In genomic region chr9:14174324-14175040, GRCm38 (mm10) we compare ENCODE assay signal across 8 mouse cellular contexts.
A peak's percentile ranks its signal among the peaks of the same experiment; 100 is the strongest.
DNase-seq lines count a peak whose midpoint lies in the region; ATAC-seq and TF ChIP-seq lines count a peak whose summit lies in the region.

No protein-coding gene starts in this region.

- H3K27ac ChIP-seq in heart, adult 2 months, result peak overlapping the region; percentile 24
- H3K27ac ChIP-seq in heart, embryonic 16.5 days (ENCODE audit: low read length), result peak overlapping the region; percentile 93
- H3K27ac ChIP-seq in midbrain, embryonic 13.5 days, result peak overlapping the region; percentile 69

- ATAC-seq in heart, embryonic 16.5 days (replicated peaks; ENCODE audit: extremely low read depth, insufficient read depth, low FRiP score), result peak; percentile 14; the same call in 1 of the 2 replicates
- ATAC-seq in midbrain, embryonic 13.5 days, result peak; percentile 82
- ATAC-seq in megakaryocyte, adult 5-6 weeks (ENCODE audit: poor library complexity, severe bottlenecking), result no peak

- 68% methylated on average over 3 of the region's 3 CpGs for WGBS in heart, adult 2 months
- WGBS in heart, embryonic 16.5 days, result 54% methylated on average over 3 of the region's 3 CpGs
- 72% methylated on average over 3 of the region's 3 CpGs for WGBS in midbrain, embryonic 13.5 days

- intact Hi-C loops in heart, adult 2 months (cut with DNase I), result no loop called here
- intact Hi-C loops in heart, postnatal 14 days (cut with DNase I), result loop anchor here (5.0 kb wide), 1 partner anchor 103 kb away; the partner anchor contains the start of gene Sesn3

- peaks cover 15% of the 10 kb centered on the region for H3K4me1 ChIP-seq in heart, adult 2 months (ENCODE audit: control insufficient read depth, insufficient read depth, low read length)
- H3K4me1 ChIP-seq in heart, embryonic 16.5 days (ENCODE audit: control insufficient read depth, insufficient read depth, low read length), result peaks cover 26% of the 10 kb centered on the region
- peaks cover 34% of the 10 kb centered on the region for H3K4me1 ChIP-seq in midbrain, embryonic 13.5 days (replicated peaks)

- no peaks in the 10 kb centered on the region for H3K36me3 ChIP-seq in heart, adult 2 months (ENCODE audit: control insufficient read depth, insufficient read depth, low read length)
- no peaks in the 10 kb centered on the region for H3K36me3 ChIP-seq in heart, embryonic 16.5 days (ENCODE audit: control insufficient read depth, insufficient read depth)
- no peaks in the 10 kb centered on the region for H3K36me3 ChIP-seq in midbrain, embryonic 13.5 days

- H3K4me2 ChIP-seq in heart, embryonic 16.5 days (ENCODE audit: low read depth, low read length), result peak overlapping the region; percentile 54
- H3K4me2 ChIP-seq in midbrain, embryonic 13.5 days (replicated peaks), result no peak overlapping the region

- no peaks in the 10 kb centered on the region for H3K79me2 ChIP-seq in heart, adult 2 months (replicated peaks; ENCODE audit: control insufficient read depth, insufficient read depth, low read length)

- TF ChIP-seq POLR2A in heart, adult 2 months (IDR thresholded peaks at IDR 0.05; ENCODE audit: insufficient read depth, low read depth, low read length), result no peak

- H3K27me3 ChIP-seq in heart, adult 2 months (ENCODE audit: control insufficient read depth, insufficient read depth, low read length), result no peaks in the 10 kb centered on the region
- no peaks in the 10 kb centered on the region for H3K27me3 ChIP-seq in heart, embryonic 16.5 days (ENCODE audit: control insufficient read depth, insufficient read depth, low read length)
- H3K27me3 ChIP-seq in midbrain, embryonic 13.5 days, result no peaks in the 10 kb centered on the region

- 0 out of 2 replicates have a peak, but pooled peaks have one; percentile 2 for TF ChIP-seq EP300 in heart, adult 2 months (IDR thresholded peaks at IDR 0.05; ENCODE audit: insufficient read depth, low read depth, low read length)

- H3K9me3 ChIP-seq in heart, embryonic 16.5 days (replicated peaks; ENCODE audit: control insufficient read depth, low read length), result no peaks in the 10 kb centered on the region
- no peaks in the 10 kb centered on the region for H3K9me3 ChIP-seq in midbrain, embryonic 13.5 days

- H3K9ac ChIP-seq in heart, adult 2 months (ENCODE audit: low read depth, low read length), result no peak overlapping the region
- peak overlapping the region; percentile 29; the same call in 1 of the 2 replicates for H3K9ac ChIP-seq in heart, embryonic 16.5 days (ENCODE audit: low read length)
- H3K9ac ChIP-seq in midbrain, embryonic 13.5 days (replicated peaks), result no peak overlapping the region

- DNase-seq in heart, adult 2 months, result no peak
- no peak for DNase-seq in heart, postnatal 14 days
- DNase-seq in adipocyte (ENCODE audit: low spot score), result peak; percentile 7
- DNase-seq in thymus, postnatal 0 days (ENCODE audit: low spot score), result no peak
- DNase-seq in cerebellum, adult 11-12 months, result no peak

- TF ChIP-seq CTCF in heart, adult 2 months (IDR thresholded peaks at IDR 0.05), result no peak

- no peak overlapping the region for H3K4me3 ChIP-seq in heart, adult 2 months
- no peak overlapping the region for H3K4me3 ChIP-seq in heart, embryonic 16.5 days (ENCODE audit: low read length)
- H3K4me3 ChIP-seq in midbrain, embryonic 13.5 days (replicated peaks), result no peak overlapping the region

Comparison
In these comparisons a context has a peak if more than half of its experiments do, and no peak if none do; other contexts are left out.
1. H3K27ac ChIP-seq: peak in every context shown above with its lines; median percentile 93 in heart, embryonic 16.5 days; 69 in midbrain, embryonic 13.5 days; 24 in heart, adult 2 months.